Mouse (Mus musculus): Measurements from ENCODE around the gene Kcnip1.

- no peak for TF ChIP-seq CTCF (IDR thresholded peaks at IDR 0.05; ENCODE audit: low read depth)
- TF ChIP-seq EP300 (optimal IDR thresholded peaks at IDR 0.05): no peak
These were observed 396.3 kb downstream of the Kcnip1 start for GRCm38 (mm10) chr11:33596655-33597054.

Measured in stomach, postnatal 0 days (tissue).